Mouse (Mus musculus): ENCODE data around the gene BC048671. TPM values are rescaled to one million over a fixed set of nuclear protein-coding genes. Genes with fewer than 3 reads are reported as not detected.

The BC048671 gene
- polyA plus RNA-seq, 1 experiment from 2014 or later, result not detected

Other genes with a start within 250 kb of the BC048671 start
- not detected in 2 replicates for gene Vmn1r49, start 222.7 kb upstream of the BC048671 start, polyA plus RNA-seq (2014; fragmentation: Nextera tagmentation; extraction: Ambion mirVana)
- gene Vmn1r50, start 199.8 kb upstream of the BC048671 start, polyA plus RNA-seq (2014; fragmentation: Nextera tagmentation; extraction: Ambion mirVana), result not detected in 2 replicates
- not detected in 2 replicates for gene Vmn1r51, start 178.6 kb upstream of the BC048671 start, polyA plus RNA-seq (2014; fragmentation: Nextera tagmentation; extraction: Ambion mirVana)
- not detected in 2 replicates for gene Vmn1r52, start 126.4 kb upstream of the BC048671 start, polyA plus RNA-seq (2014; fragmentation: Nextera tagmentation; extraction: Ambion mirVana)
- gene V1ra8, start 98.4 kb upstream of the BC048671 start, polyA plus RNA-seq (2014; fragmentation: Nextera tagmentation; extraction: Ambion mirVana), result not detected in 2 replicates
- gene Vmn1r53, start 76.8 kb upstream of the BC048671 start, polyA plus RNA-seq (2014; fragmentation: Nextera tagmentation; extraction: Ambion mirVana), result not detected in 2 replicates
- not detected in 2 replicates for gene Vmn1r54, start 54.9 kb upstream of the BC048671 start, polyA plus RNA-seq (2014; fragmentation: Nextera tagmentation; extraction: Ambion mirVana)
- gene Chst13, start 24.0 kb downstream of the BC048671 start, polyA plus RNA-seq (2014; fragmentation: Nextera tagmentation; extraction: Ambion mirVana), result not detected in 2 replicates
- not detected in 2 replicates for gene Uroc1, start 32.1 kb downstream of the BC048671 start, polyA plus RNA-seq (2014; fragmentation: Nextera tagmentation; extraction: Ambion mirVana)
- gene Zxdc, start 68.3 kb downstream of the BC048671 start, polyA plus RNA-seq (2014; fragmentation: Nextera tagmentation; extraction: Ambion mirVana), result 11.0 and 11.5 TPM in 2 replicates
- 0.24 and 0.30 TPM in 2 replicates for gene Cfap100, start 127.6 kb downstream of the BC048671 start, polyA plus RNA-seq (2014; fragmentation: Nextera tagmentation; extraction: Ambion mirVana)
- gene Klf15, start 161.4 kb downstream of the BC048671 start, polyA plus RNA-seq (2014; fragmentation: Nextera tagmentation; extraction: Ambion mirVana), result 13.1 and 14.9 TPM in 2 replicates
- gene Aldh1l1, start 185.2 kb downstream of the BC048671 start, polyA plus RNA-seq (2014; fragmentation: Nextera tagmentation; extraction: Ambion mirVana), result 0.59 and 1.1 TPM in 2 replicates

Measured in heart, embryonic 14.5 days (tissue).